Mouse (Mus musculus): ENCODE results near the gene Angptl8. TPM values are rescaled to one million over a fixed set of nuclear protein-coding genes. Genes with fewer than 3 reads are reported as not detected.
A peak's percentile ranks its signal among the peaks of the same experiment; 100 is the strongest.

The Angptl8 gene
- polyA plus RNA-seq, 1 experiment from 2014 or later: 0.85 TPM

- WGBS: under 1% methylated on average over 25 of the region's 26 CpGs
- H3K27ac ChIP-seq: peak overlapping the region; percentile 92
- H3K27me3 ChIP-seq (ENCODE audit: insufficient read depth, poor library complexity, severe bottlenecking): no peaks in the 10 kb centered on the region
- peak; percentile 74 for DNase-seq (ENCODE audit: low spot score)
- peak overlapping the region; percentile 83 for H3K4me3 ChIP-seq
- H3K9me3 ChIP-seq: 0 out of 2 replicates have a peak, but pooled peaks cover 2% of the 10 kb centered on the region
- peaks cover 49% of the 10 kb centered on the region for H3K36me3 ChIP-seq
- H3K4me1 ChIP-seq (replicated peaks): peaks cover 43% of the 10 kb centered on the region
Observed at GRCm38 (mm10) chr9:21797921-21798344, 37.4 kb upstream of the Angptl8 start.

DNA sequence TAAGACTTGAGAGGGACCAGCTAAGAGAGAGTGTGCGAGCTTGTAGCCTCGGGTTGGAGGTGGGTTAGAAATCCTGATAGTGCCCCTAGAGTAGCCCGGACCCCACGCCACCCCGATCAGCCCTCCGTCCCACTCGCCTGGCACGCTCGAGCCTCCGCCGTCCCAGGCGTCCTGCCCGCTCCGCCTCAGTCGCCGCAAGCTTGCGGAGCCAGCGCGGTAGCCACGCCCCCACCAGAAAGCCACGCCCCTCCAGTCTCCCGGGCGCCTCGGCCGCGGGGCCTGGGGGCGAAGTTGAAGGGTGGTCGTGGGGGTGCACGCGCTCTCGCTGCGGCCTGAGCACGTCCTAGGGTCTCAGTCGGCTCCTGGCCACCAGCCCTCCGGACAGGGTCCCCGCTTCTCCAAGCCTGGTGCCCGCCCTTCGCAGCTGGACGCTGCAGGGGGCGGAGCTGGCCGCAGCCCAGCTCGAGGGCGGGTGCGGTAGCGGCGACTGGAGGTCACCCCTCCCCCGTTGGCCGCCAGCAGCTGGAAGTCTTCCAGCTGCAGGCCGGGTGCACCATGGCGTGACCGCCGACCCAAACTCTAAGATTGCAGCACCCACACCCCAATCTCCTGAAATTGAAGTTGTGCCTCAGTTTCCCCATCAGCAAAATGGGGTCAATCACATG, 36.8 kb upstream of the Angptl8 start, which contains the start of gene Kank2:
Kank2 (minus strand) TSS at position 400 of the 665 bp plus-strand sequence.
- WGBS: under 1% methylated on average over 52 of the region's 52 CpGs
- Histone ChIP-seq H3K4me3 (peak within 1 kb of the TSS; percentile 83), H3K9me3 (0 out of 2 replicates have a peak, but pooled peaks cover 2% of the 10 kb centered on the region), H3K36me3 (peaks cover 43% of the 10 kb centered on the region), H3K27me3 (ENCODE audit: insufficient read depth, poor library complexity, severe bottlenecking) (no peaks in the 10 kb centered on the region), H3K27ac (peak within 1 kb of the TSS; percentile 92), H3K4me1 (replicated peaks) (peaks cover 42% of the 10 kb centered on the region)
- DNase-seq (ENCODE audit: low spot score): peak; percentile 89

GRCm38 (mm10) chr9:21799010-21799350, 36.3 kb upstream of the Angptl8 start:
- Histone ChIP-seq H3K4me3 (peak overlapping the region; percentile 83), H3K27ac (peak overlapping the region; percentile 92), H3K36me3 (peaks cover 38% of the 10 kb centered on the region), H3K4me1 (replicated peaks) (peaks cover 43% of the 10 kb centered on the region), H3K27me3 (ENCODE audit: insufficient read depth, poor library complexity, severe bottlenecking) (no peaks in the 10 kb centered on the region), H3K9me3 (0 out of 2 replicates have a peak, but pooled peaks cover 2% of the 10 kb centered on the region)
- DNase-seq (ENCODE audit: low spot score): no peak
- WGBS: 52% methylated on average over 3 of the region's 3 CpGs

DNA sequence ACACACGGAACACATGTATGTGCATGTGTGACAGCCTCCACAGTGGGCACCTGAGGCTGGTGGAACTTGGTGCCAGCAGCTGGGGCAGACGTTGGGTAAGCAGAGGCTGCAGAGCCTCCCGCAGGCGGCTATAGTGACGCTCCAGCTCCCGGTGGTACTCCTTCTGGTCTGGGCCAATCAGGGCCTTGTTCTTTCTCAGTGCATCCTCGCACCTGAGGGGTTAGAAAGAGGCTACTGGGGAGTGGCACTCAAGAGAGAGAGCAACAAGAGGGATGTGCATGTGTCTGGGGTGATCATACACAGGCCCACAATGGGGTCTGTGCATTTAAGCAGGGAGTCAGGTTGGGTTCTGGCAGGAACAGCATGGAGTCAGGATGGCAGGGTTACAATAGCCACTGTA, 34.2 kb upstream of the Angptl8 start:
- peaks cover 37% of the 10 kb centered on the region for H3K4me1 ChIP-seq (replicated peaks)
- no peaks in the 10 kb centered on the region for H3K27me3 ChIP-seq (ENCODE audit: insufficient read depth, poor library complexity, severe bottlenecking)
- no peak for DNase-seq (ENCODE audit: low spot score)
- WGBS: 75% methylated on average over 7 of the region's 7 CpGs
- no peak overlapping the region for H3K4me3 ChIP-seq
- H3K27ac ChIP-seq: no peak overlapping the region
- peaks cover 19% of the 10 kb centered on the region for H3K36me3 ChIP-seq
- H3K9me3 ChIP-seq: 0 out of 2 replicates have a peak, but pooled peaks cover 2% of the 10 kb centered on the region

GRCm38 (mm10) chr9:21801591-21801990, 33.7 kb upstream of the Angptl8 start:
- Histone ChIP-seq H3K27me3 (ENCODE audit: insufficient read depth, poor library complexity, severe bottlenecking) (no peaks in the 10 kb centered on the region), H3K9me3 (0 out of 2 replicates have a peak, but pooled peaks cover 2% of the 10 kb centered on the region), H3K27ac (no peak overlapping the region), H3K4me3 (no peak overlapping the region), H3K36me3 (peaks cover 17% of the 10 kb centered on the region), H3K4me1 (replicated peaks) (peaks cover 32% of the 10 kb centered on the region)
- 91% methylated on average over 7 of the region's 7 CpGs for WGBS
- no peak for DNase-seq (ENCODE audit: low spot score)

- Histone ChIP-seq H3K9me3 (no peaks in the 10 kb centered on the region), H3K27ac (peak overlapping the region; percentile 1; the same call in 1 of the 2 replicates), H3K36me3 (peaks cover 17% of the 10 kb centered on the region), H3K4me1 (replicated peaks) (peaks cover 7% of the 10 kb centered on the region), H3K4me3 (0 out of 2 replicates have a peak overlapping the region, but pooled peaks have one; percentile 9), H3K27me3 (ENCODE audit: insufficient read depth, poor library complexity, severe bottlenecking) (no peaks in the 10 kb centered on the region)
- DNase-seq (ENCODE audit: low spot score): peak; percentile 78
- 46% methylated on average over 13 of the region's 13 CpGs for WGBS
Observed at GRCm38 (mm10) chr9:21803986-21804644, 31.2 kb upstream of the Angptl8 start.

- H3K9me3 ChIP-seq: no peaks in the 10 kb centered on the region
- no peak overlapping the region for H3K27ac ChIP-seq
- no peaks in the 10 kb centered on the region for H3K27me3 ChIP-seq (ENCODE audit: insufficient read depth, poor library complexity, severe bottlenecking)
- H3K4me1 ChIP-seq (replicated peaks): peaks cover 7% of the 10 kb centered on the region
- DNase-seq (ENCODE audit: low spot score): no peak
- H3K36me3 ChIP-seq: peaks cover 12% of the 10 kb centered on the region
- WGBS: 80% methylated on average over 3 of the region's 3 CpGs
- no peak overlapping the region for H3K4me3 ChIP-seq
Observed at GRCm38 (mm10) chr9:21806363-21806762, 28.9 kb upstream of the Angptl8 start.

- no peak overlapping the region for H3K27ac ChIP-seq
- H3K27me3 ChIP-seq (ENCODE audit: insufficient read depth, poor library complexity, severe bottlenecking): no peaks in the 10 kb centered on the region
- 89% methylated on average over 11 of the region's 11 CpGs for WGBS
- no peaks in the 10 kb centered on the region for H3K9me3 ChIP-seq
- H3K4me1 ChIP-seq (replicated peaks): peaks cover 7% of the 10 kb centered on the region
- H3K4me3 ChIP-seq: no peak overlapping the region
- DNase-seq (ENCODE audit: low spot score): no peak
- peaks cover 14% of the 10 kb centered on the region for H3K36me3 ChIP-seq
Observed at GRCm38 (mm10) chr9:21806976-21807375, 28.3 kb upstream of the Angptl8 start.

DNA sequence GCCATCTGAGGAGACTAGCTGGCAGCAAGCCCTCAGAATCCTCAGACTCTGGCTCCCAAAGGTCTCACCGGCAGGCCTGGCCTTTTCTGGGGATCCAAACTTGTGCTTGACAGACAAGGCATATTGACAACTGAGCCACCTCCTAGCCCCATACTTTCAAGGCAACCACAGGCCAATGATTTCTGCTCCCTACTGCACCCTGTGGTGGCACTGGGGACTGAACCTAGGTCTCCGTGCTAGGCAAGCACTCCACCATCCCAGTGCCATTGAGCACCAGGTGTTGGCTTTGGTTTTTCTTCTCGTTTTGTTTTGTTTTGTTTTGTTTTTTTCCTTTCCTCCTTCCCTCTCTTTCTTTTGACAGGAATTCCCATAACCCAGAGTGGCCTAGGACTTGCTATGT, 26.7 kb upstream of the Angptl8 start:
- Histone ChIP-seq H3K4me3 (no peak overlapping the region), H3K27me3 (ENCODE audit: insufficient read depth, poor library complexity, severe bottlenecking) (no peaks in the 10 kb centered on the region), H3K36me3 (peaks cover 19% of the 10 kb centered on the region), H3K27ac (no peak overlapping the region), H3K9me3 (no peaks in the 10 kb centered on the region), H3K4me1 (replicated peaks) (peaks cover 7% of the 10 kb centered on the region)
- DNase-seq (ENCODE audit: low spot score): no peak
- 61% methylated on average over 3 of the region's 3 CpGs for WGBS

DNA sequence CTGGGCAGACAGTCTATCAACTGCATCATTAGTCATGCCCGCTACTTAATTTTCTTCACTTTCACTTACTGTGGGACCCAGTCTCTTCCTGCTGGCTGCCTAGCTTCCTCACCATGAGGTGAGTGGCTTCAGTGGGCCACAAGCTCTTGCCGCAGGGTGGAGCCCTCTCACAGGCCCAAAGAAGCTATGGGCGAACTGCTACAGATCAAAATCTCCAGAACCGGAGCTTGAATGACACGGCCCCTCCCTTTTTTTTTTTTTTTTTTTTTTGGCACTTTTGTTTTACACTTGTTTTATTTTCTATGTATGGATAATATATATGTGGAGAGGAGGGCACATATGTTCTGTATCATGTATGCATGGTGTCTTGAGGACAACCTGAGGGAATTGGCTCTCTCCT, 24.1 kb upstream of the Angptl8 start:
- peaks cover 43% of the 10 kb centered on the region for H3K36me3 ChIP-seq
- H3K4me3 ChIP-seq: no peak overlapping the region
- DNase-seq (ENCODE audit: low spot score): no peak
- H3K27ac ChIP-seq: no peak overlapping the region
- no peaks in the 10 kb centered on the region for H3K27me3 ChIP-seq (ENCODE audit: insufficient read depth, poor library complexity, severe bottlenecking)
- WGBS: 92% methylated on average over 5 of the region's 5 CpGs
- H3K9me3 ChIP-seq: no peaks in the 10 kb centered on the region
- no peaks in the 10 kb centered on the region for H3K4me1 ChIP-seq (replicated peaks)

GRCm38 (mm10) chr9:21816716-21817305, 18.5 kb upstream of the Angptl8 start:
- H3K27me3 ChIP-seq (ENCODE audit: insufficient read depth, poor library complexity, severe bottlenecking): no peaks in the 10 kb centered on the region
- peaks cover 61% of the 10 kb centered on the region for H3K36me3 ChIP-seq
- H3K27ac ChIP-seq: no peak overlapping the region
- no peaks in the 10 kb centered on the region for H3K9me3 ChIP-seq
- WGBS: 74% methylated on average over 9 of the region's 9 CpGs
- peaks cover 8% of the 10 kb centered on the region for H3K4me1 ChIP-seq (replicated peaks)
- DNase-seq (ENCODE audit: low spot score): no peak
- no peak overlapping the region for H3K4me3 ChIP-seq

GRCm38 (mm10) chr9:21818125-21818524, 17.2 kb upstream of the Angptl8 start:
- Histone ChIP-seq H3K27me3 (ENCODE audit: insufficient read depth, poor library complexity, severe bottlenecking) (no peaks in the 10 kb centered on the region), H3K27ac (no peak overlapping the region), H3K4me1 (replicated peaks) (peaks cover 8% of the 10 kb centered on the region), H3K9me3 (no peaks in the 10 kb centered on the region), H3K4me3 (no peak overlapping the region), H3K36me3 (peaks cover 54% of the 10 kb centered on the region)
- DNase-seq (ENCODE audit: low spot score): no peak
- 84% methylated on average over 4 of the region's 4 CpGs for WGBS

DNA sequence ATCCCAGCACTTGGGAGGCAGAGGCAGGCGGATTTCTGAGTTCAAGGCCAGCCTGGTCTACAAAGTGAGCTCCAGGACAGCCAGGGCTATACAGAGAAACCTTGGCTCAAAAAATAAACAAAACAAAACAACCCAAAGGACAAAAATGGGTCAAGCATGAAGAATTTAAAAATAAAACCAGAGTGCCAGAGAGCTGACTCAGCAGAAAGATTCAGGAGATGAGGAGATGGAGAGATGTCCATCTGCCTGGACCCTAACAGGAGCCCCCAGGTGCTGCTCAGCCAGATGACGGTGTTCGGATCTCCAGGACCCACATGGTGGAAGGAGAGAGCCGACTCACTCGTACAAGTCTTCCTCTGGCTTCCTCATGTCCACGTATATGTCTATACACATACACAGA, 16.7 kb upstream of the Angptl8 start:
- Histone ChIP-seq H3K27me3 (ENCODE audit: insufficient read depth, poor library complexity, severe bottlenecking) (no peaks in the 10 kb centered on the region), H3K4me1 (replicated peaks) (peaks cover 8% of the 10 kb centered on the region), H3K27ac (no peak overlapping the region), H3K9me3 (no peaks in the 10 kb centered on the region), H3K4me3 (no peak overlapping the region), H3K36me3 (peaks cover 50% of the 10 kb centered on the region)
- no peak for DNase-seq (ENCODE audit: low spot score)
- 93% methylated on average over 6 of the region's 6 CpGs for WGBS
